Mouse (Mus musculus): Measurements from ENCODE around the gene B3gnt5.
"Not testable (repeated sequence)": the region's sequence is repeated elsewhere in the genome, so short reads cannot be mapped to it uniquely, and the experiment has no call there.

DNA sequence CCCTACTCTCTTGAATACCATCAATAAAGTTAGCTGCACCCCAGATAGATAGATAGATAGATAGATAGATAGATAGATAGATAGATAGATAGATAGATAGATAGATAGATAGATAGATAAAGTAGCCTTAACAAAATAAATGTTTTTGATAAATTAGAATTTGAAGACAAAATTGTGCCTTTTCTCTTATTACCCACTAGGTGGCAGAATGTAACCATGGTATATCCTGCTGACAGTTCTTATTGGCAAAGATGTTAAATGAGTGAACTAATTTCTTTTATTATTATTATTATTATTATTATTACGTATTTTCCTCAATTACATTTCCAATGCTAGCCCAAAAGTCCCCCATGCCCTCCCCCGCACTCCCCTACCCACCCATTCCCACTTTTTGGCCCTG is 35.9 kb upstream of the B3gnt5 start:
- TF ChIP-seq CTCF (IDR thresholded peaks at IDR 0.05; ENCODE audit: low read depth), result peak; percentile 57
- TF ChIP-seq EP300 (IDR thresholded peaks at IDR 0.05; ENCODE audit: low read depth), result not testable (repeated sequence)
